Mouse (Mus musculus): ENCODE results near the gene Olfr1211. TPM values are rescaled to one million over a fixed set of nuclear protein-coding genes. Genes with fewer than 3 reads are reported as not detected.

Gene Olfr1211
- total RNA-seq (2014; rRNA removed) (not detected in 2 replicates), polyA plus RNA-seq (2012; rRNA removed) (not detected in 2 replicates)

DNA sequence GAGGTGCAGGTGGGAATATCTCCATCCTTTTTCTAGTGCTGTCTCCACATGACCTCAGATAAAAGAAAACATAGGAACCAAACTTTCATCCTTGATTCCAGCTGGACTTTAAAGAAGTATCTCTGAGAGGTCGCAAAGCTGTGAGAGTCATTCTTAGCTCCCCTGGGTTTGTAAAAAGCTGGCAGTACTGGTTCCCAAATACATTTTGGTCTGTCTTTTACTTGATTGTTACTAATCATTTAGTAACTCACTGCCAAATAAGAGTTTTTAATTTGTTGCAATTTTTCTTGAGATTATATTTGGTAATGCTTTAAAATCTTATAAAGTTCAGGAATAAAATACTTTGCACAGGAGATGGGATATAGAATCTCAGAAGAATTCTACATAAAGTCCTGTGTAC is at the start of gene Olfr1211:
Olfr1211 (minus strand) TSS at position 101 of the 400 bp plus-strand sequence.
- no peak within 1 kb of the TSS for H3K27ac ChIP-seq (replicated peaks; ENCODE audit: insufficient read depth, low read depth, low read length)
- TF ChIP-seq POLR2A (IDR thresholded peaks at IDR 0.05; ENCODE audit: extremely low read depth, insufficient read depth, low read length) (no peak), CTCF (IDR thresholded peaks at IDR 0.05; ENCODE audit: low read depth, low read length) (no peak)
- H3K4me3 ChIP-seq (ENCODE audit: insufficient read depth, low read depth, low read length): no peak within 1 kb of the TSS
- 91% methylated on average over 1 of the region's 1 CpGs for WGBS
- DNase-seq (ENCODE audit: extremely low read depth, low read depth, low spot score): no peak
- no peaks in the 10 kb centered on the region for H3K27me3 ChIP-seq (ENCODE audit: control insufficient read depth, insufficient read depth, low read length)
- no peaks in the 10 kb centered on the region for H3K79me2 ChIP-seq (ENCODE audit: control insufficient read depth, insufficient read depth, low read length)
- H3K4me1 ChIP-seq (ENCODE audit: control insufficient read depth, insufficient read depth, low read length): no peaks in the 10 kb centered on the region
- no peaks in the 10 kb centered on the region for H3K36me3 ChIP-seq (ENCODE audit: control insufficient read depth, insufficient read depth, low read length)
- no peak within 1 kb of the TSS for H3K9ac ChIP-seq (ENCODE audit: low read depth, low read length)

DNA sequence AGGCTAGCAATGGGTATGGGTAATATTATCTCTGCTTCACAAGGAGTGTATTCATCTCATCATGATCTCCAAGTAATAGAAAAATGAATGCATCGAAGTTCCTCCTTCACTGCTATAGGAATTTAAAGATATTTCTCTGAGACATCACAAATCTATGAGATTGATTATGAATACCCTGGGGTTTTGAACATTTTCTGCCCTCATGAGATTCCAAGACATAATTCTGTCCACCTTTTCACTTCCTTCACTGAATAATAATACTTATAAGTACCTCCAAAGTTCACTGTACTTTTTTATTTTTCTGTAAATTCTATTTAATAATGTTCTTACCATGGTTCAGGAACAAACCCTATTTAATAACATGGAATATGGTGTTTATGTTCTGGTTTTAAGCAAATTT is 42.3 kb upstream of the Olfr1211 start, which contains the start of gene Gm13762:
Gm13762 (minus strand) TSS at position 101 of the 400 bp plus-strand sequence.
- no peaks in the 10 kb centered on the region for H3K79me2 ChIP-seq (ENCODE audit: control insufficient read depth, insufficient read depth, low read length)
- no peak within 1 kb of the TSS for H3K9ac ChIP-seq (ENCODE audit: low read depth, low read length)
- no peaks in the 10 kb centered on the region for H3K36me3 ChIP-seq (ENCODE audit: control insufficient read depth, insufficient read depth, low read length)
- H3K27ac ChIP-seq (replicated peaks; ENCODE audit: insufficient read depth, low read depth, low read length): no peak within 1 kb of the TSS
- H3K4me1 ChIP-seq (ENCODE audit: control insufficient read depth, insufficient read depth, low read length): no peaks in the 10 kb centered on the region
- no peak within 1 kb of the TSS for H3K4me3 ChIP-seq (ENCODE audit: insufficient read depth, low read depth, low read length)
- TF ChIP-seq POLR2A (IDR thresholded peaks at IDR 0.05; ENCODE audit: extremely low read depth, insufficient read depth, low read length) (no peak), CTCF (IDR thresholded peaks at IDR 0.05; ENCODE audit: low read depth, low read length) (no peak)
- WGBS: 75% methylated on average over 1 of the region's 1 CpGs
- DNase-seq (ENCODE audit: extremely low read depth, low read depth, low spot score): no peak
- no peaks in the 10 kb centered on the region for H3K27me3 ChIP-seq (ENCODE audit: control insufficient read depth, insufficient read depth, low read length)

DNA sequence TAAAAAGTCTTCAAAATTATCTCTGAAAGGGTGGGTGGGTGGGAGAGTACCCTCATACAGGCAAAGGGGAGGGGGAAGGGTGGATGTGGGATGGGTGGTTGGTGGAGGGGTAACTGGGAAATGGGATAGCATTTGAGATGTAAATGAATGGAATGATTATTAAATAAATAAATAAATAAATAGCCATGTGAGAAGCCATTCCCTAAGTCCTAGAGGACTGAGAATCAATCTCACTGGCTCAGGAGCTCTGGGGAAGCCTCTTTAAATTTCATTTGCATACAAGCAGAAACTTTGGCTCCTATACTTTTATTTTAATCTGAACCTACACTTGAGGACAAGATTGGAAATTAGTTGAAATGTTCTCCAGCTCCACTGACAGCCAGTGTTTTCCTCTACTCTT is 15.8 kb upstream of the Olfr1211 start, which contains the start of gene Olfr1212:
Olfr1212 (plus strand) TSS at position 301 of the 400 bp plus-strand sequence.
- TF ChIP-seq CTCF (IDR thresholded peaks at IDR 0.05; ENCODE audit: low read depth, low read length): no peak
- H3K27me3 ChIP-seq (ENCODE audit: control insufficient read depth, insufficient read depth, low read length): no peaks in the 10 kb centered on the region
- H3K36me3 ChIP-seq (ENCODE audit: control insufficient read depth, insufficient read depth, low read length): no peaks in the 10 kb centered on the region
- no peaks in the 10 kb centered on the region for H3K79me2 ChIP-seq (ENCODE audit: control insufficient read depth, insufficient read depth, low read length)
- DNase-seq (ENCODE audit: extremely low read depth, low read depth, low spot score): no peak
- H3K4me1 ChIP-seq (ENCODE audit: control insufficient read depth, insufficient read depth, low read length): no peaks in the 10 kb centered on the region
- H3K27ac ChIP-seq (replicated peaks; ENCODE audit: insufficient read depth, low read depth, low read length): no peak within 1 kb of the TSS
- H3K4me3 ChIP-seq (ENCODE audit: insufficient read depth, low read depth, low read length): no peak within 1 kb of the TSS
- no peak within 1 kb of the TSS for H3K9ac ChIP-seq (ENCODE audit: low read depth, low read length)

DNA sequence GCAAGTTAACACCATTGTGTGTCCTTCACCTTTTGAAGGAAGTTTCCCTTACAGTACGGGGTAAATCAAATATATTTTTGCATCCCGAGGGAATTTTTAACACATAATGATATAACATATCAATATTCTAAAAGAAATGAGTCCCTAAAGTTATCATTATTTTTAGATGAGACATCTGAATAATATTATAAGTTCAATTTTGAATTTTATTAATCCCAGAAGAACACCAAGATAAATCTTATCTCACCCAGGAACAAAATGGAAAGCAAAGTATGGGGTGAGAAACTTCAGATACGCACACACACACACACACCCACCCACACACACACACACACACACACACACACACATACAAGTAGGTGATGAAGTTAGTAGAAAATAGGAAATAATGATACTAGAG is 22.9 kb downstream of the Olfr1211 start, which contains the start of gene Olfr1209:
Olfr1209 (minus strand) TSS at position 101 of the 400 bp plus-strand sequence.
- no peak for DNase-seq (ENCODE audit: extremely low read depth, low read depth, low spot score)
- TF ChIP-seq CTCF (IDR thresholded peaks at IDR 0.05; ENCODE audit: low read depth, low read length) (no peak), POLR2A (IDR thresholded peaks at IDR 0.05; ENCODE audit: extremely low read depth, insufficient read depth, low read length) (no peak)
- H3K9ac ChIP-seq (ENCODE audit: low read depth, low read length): no peak within 1 kb of the TSS
- no peak within 1 kb of the TSS for H3K4me3 ChIP-seq (ENCODE audit: insufficient read depth, low read depth, low read length)
- H3K36me3 ChIP-seq (ENCODE audit: control insufficient read depth, insufficient read depth, low read length): no peaks in the 10 kb centered on the region
- 81% methylated on average over 3 of the region's 3 CpGs for WGBS
- no peaks in the 10 kb centered on the region for H3K27me3 ChIP-seq (ENCODE audit: control insufficient read depth, insufficient read depth, low read length)
- no peaks in the 10 kb centered on the region for H3K79me2 ChIP-seq (ENCODE audit: control insufficient read depth, insufficient read depth, low read length)
- no peak within 1 kb of the TSS for H3K27ac ChIP-seq (replicated peaks; ENCODE audit: insufficient read depth, low read depth, low read length)
- no peaks in the 10 kb centered on the region for H3K4me1 ChIP-seq (ENCODE audit: control insufficient read depth, insufficient read depth, low read length)

DNA sequence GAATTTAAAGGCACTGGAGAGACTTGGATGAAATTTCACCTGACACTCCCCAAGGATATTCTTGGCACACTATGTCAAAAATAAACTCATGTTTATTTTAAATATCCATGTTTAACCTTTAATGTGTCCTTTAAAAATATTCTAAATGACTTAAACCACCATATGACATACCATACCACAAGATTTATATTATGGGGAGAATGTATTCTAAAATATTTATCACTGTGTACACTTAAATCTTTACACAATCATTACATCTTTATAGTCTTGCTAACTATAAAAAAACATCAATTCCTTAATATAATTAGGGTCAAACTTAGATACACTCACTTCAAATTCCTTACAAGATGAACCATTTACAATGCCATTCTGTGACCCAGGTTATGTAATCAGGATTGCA is 35.7 kb downstream of the Olfr1211 start, which contains the start of gene Olfr1208:
Olfr1208 (minus strand) TSS at position 101 of the 400 bp plus-strand sequence.
- Histone ChIP-seq H3K79me2 (ENCODE audit: control insufficient read depth, insufficient read depth, low read length) (no peaks in the 10 kb centered on the region), H3K27me3 (ENCODE audit: control insufficient read depth, insufficient read depth, low read length) (no peaks in the 10 kb centered on the region), H3K27ac (replicated peaks; ENCODE audit: insufficient read depth, low read depth, low read length) (no peak within 1 kb of the TSS), H3K4me3 (ENCODE audit: insufficient read depth, low read depth, low read length) (no peak within 1 kb of the TSS), H3K36me3 (ENCODE audit: control insufficient read depth, insufficient read depth, low read length) (no peaks in the 10 kb centered on the region), H3K4me1 (ENCODE audit: control insufficient read depth, insufficient read depth, low read length) (no peaks in the 10 kb centered on the region), H3K9ac (ENCODE audit: low read depth, low read length) (no peak within 1 kb of the TSS)
- DNase-seq (ENCODE audit: extremely low read depth, low read depth, low spot score): no peak
- TF ChIP-seq POLR2A (IDR thresholded peaks at IDR 0.05; ENCODE audit: extremely low read depth, insufficient read depth, low read length) (no peak), CTCF (IDR thresholded peaks at IDR 0.05; ENCODE audit: low read depth, low read length) (no peak)

Other genes with a start within 250 kb of the Olfr1211 start
- not detected in 2 replicates for gene Olfr1195, start 248.9 kb downstream of the Olfr1211 start, total RNA-seq (2014; rRNA removed)
- not detected in 2 replicates for gene Olfr1195, start 248.9 kb downstream of the Olfr1211 start, polyA plus RNA-seq (2012; rRNA removed)
- not detected in 2 replicates for gene Olfr1196, start 233.5 kb downstream of the Olfr1211 start, total RNA-seq (2014; rRNA removed)
- gene Olfr1196, start 233.5 kb downstream of the Olfr1211 start, polyA plus RNA-seq (2012; rRNA removed): not detected in 2 replicates
- not detected in 2 replicates for gene Olfr1197, start 205.7 kb downstream of the Olfr1211 start, total RNA-seq (2014; rRNA removed)
- not detected in 2 replicates for gene Olfr1197, start 205.7 kb downstream of the Olfr1211 start, polyA plus RNA-seq (2012; rRNA removed)
- gene Olfr1198, start 186.7 kb downstream of the Olfr1211 start, total RNA-seq (2014; rRNA removed): not detected in 2 replicates
- not detected in 2 replicates for gene Olfr1198, start 186.7 kb downstream of the Olfr1211 start, polyA plus RNA-seq (2012; rRNA removed)
- gene Olfr1199, start 177.6 kb downstream of the Olfr1211 start, total RNA-seq (2014; rRNA removed): not detected in 2 replicates
- gene Olfr1199, start 177.6 kb downstream of the Olfr1211 start, polyA plus RNA-seq (2012; rRNA removed): not detected in 2 replicates
- not detected in 2 replicates for gene Olfr1200, start 167.6 kb downstream of the Olfr1211 start, total RNA-seq (2014; rRNA removed)
- not detected in 2 replicates for gene Olfr1200, start 167.6 kb downstream of the Olfr1211 start, polyA plus RNA-seq (2012; rRNA removed)
- not detected in 2 replicates for gene Olfr1201, start 145.1 kb downstream of the Olfr1211 start, total RNA-seq (2014; rRNA removed)
- gene Olfr1201, start 145.1 kb downstream of the Olfr1211 start, polyA plus RNA-seq (2012; rRNA removed): not detected in 2 replicates
- gene Olfr1202, start 123.6 kb downstream of the Olfr1211 start, total RNA-seq (2014; rRNA removed): not detected in 2 replicates
- gene Olfr1202, start 123.6 kb downstream of the Olfr1211 start, polyA plus RNA-seq (2012; rRNA removed): not detected in 2 replicates
- not detected in 2 replicates for gene Olfr1205, start 108.4 kb downstream of the Olfr1211 start, total RNA-seq (2014; rRNA removed)
- not detected in 2 replicates for gene Olfr1205, start 108.4 kb downstream of the Olfr1211 start, polyA plus RNA-seq (2012; rRNA removed)
- not detected in 2 replicates for gene Olfr1204, start 88.8 kb downstream of the Olfr1211 start, total RNA-seq (2014; rRNA removed)
- gene Olfr1204, start 88.8 kb downstream of the Olfr1211 start, polyA plus RNA-seq (2012; rRNA removed): not detected in 2 replicates
- not detected in 2 replicates for gene Olfr1206, start 74.9 kb downstream of the Olfr1211 start, total RNA-seq (2014; rRNA removed)
- not detected in 2 replicates for gene Olfr1206, start 74.9 kb downstream of the Olfr1211 start, polyA plus RNA-seq (2012; rRNA removed)
- gene Olfr1208, start 35.8 kb downstream of the Olfr1211 start, total RNA-seq (2014; rRNA removed): not detected in 2 replicates
- not detected in 2 replicates for gene Olfr1208, start 35.8 kb downstream of the Olfr1211 start, polyA plus RNA-seq (2012; rRNA removed)
- gene Olfr1209, start 23.0 kb downstream of the Olfr1211 start, total RNA-seq (2014; rRNA removed): not detected in 2 replicates
- not detected in 2 replicates for gene Olfr1209, start 23.0 kb downstream of the Olfr1211 start, polyA plus RNA-seq (2012; rRNA removed)
- gene Olfr1212, start 15.9 kb upstream of the Olfr1211 start, total RNA-seq (2014; rRNA removed): not detected in 2 replicates
- not detected in 2 replicates for gene Olfr1212, start 15.9 kb upstream of the Olfr1211 start, polyA plus RNA-seq (2012; rRNA removed)
- gene Gm13762, start 42.2 kb upstream of the Olfr1211 start, total RNA-seq (2014; rRNA removed): not detected in 2 replicates
- gene Gm13762, start 42.2 kb upstream of the Olfr1211 start, polyA plus RNA-seq (2012; rRNA removed): not detected in 2 replicates
- gene Olfr1214, start 54.5 kb upstream of the Olfr1211 start, total RNA-seq (2014; rRNA removed): not detected in 2 replicates
- not detected in 2 replicates for gene Olfr1214, start 54.5 kb upstream of the Olfr1211 start, polyA plus RNA-seq (2012; rRNA removed)
- gene Olfr1215, start 68.9 kb upstream of the Olfr1211 start, total RNA-seq (2014; rRNA removed): not detected in 2 replicates
- not detected in 2 replicates for gene Olfr1215, start 68.9 kb upstream of the Olfr1211 start, polyA plus RNA-seq (2012; rRNA removed)
- not detected in 2 replicates for gene Olfr1216, start 80.2 kb upstream of the Olfr1211 start, total RNA-seq (2014; rRNA removed)
- gene Olfr1216, start 80.2 kb upstream of the Olfr1211 start, polyA plus RNA-seq (2012; rRNA removed): not detected in 2 replicates
- not detected in 2 replicates for gene Olfr1217, start 94.0 kb upstream of the Olfr1211 start, total RNA-seq (2014; rRNA removed)
- gene Olfr1217, start 94.0 kb upstream of the Olfr1211 start, polyA plus RNA-seq (2012; rRNA removed): not detected in 2 replicates
- not detected in 2 replicates for gene Olfr1218, start 123.1 kb upstream of the Olfr1211 start, total RNA-seq (2014; rRNA removed)
- not detected in 2 replicates for gene Olfr1218, start 123.1 kb upstream of the Olfr1211 start, polyA plus RNA-seq (2012; rRNA removed)
- gene Olfr1219, start 145.4 kb upstream of the Olfr1211 start, total RNA-seq (2014; rRNA removed): not detected in 2 replicates
- gene Olfr1219, start 145.4 kb upstream of the Olfr1211 start, polyA plus RNA-seq (2012; rRNA removed): not detected in 2 replicates
- not detected in 2 replicates for gene Olfr1220, start 168.7 kb upstream of the Olfr1211 start, total RNA-seq (2014; rRNA removed)
- gene Olfr1220, start 168.7 kb upstream of the Olfr1211 start, polyA plus RNA-seq (2012; rRNA removed): not detected in 2 replicates
- not detected in 2 replicates for gene Olfr1221, start 179.2 kb upstream of the Olfr1211 start, total RNA-seq (2014; rRNA removed)
- gene Olfr1221, start 179.2 kb upstream of the Olfr1211 start, polyA plus RNA-seq (2012; rRNA removed): not detected in 2 replicates
- gene Olfr1222, start 194.9 kb upstream of the Olfr1211 start, total RNA-seq (2014; rRNA removed): not detected in 2 replicates
- not detected in 2 replicates for gene Olfr1222, start 194.9 kb upstream of the Olfr1211 start, polyA plus RNA-seq (2012; rRNA removed)
- gene Olfr1223, start 213.4 kb upstream of the Olfr1211 start, total RNA-seq (2014; rRNA removed): not detected in 2 replicates
- gene Olfr1223, start 213.4 kb upstream of the Olfr1211 start, polyA plus RNA-seq (2012; rRNA removed): not detected in 2 replicates
- gene Olfr1224-ps1, start 226.0 kb upstream of the Olfr1211 start, total RNA-seq (2014; rRNA removed): not detected in 2 replicates
- not detected in 2 replicates for gene Olfr1224-ps1, start 226.0 kb upstream of the Olfr1211 start, polyA plus RNA-seq (2012; rRNA removed)
- not detected in 2 replicates for gene Olfr1225, start 236.6 kb upstream of the Olfr1211 start, total RNA-seq (2014; rRNA removed)
- gene Olfr1225, start 236.6 kb upstream of the Olfr1211 start, polyA plus RNA-seq (2012; rRNA removed): not detected in 2 replicates